Mouse (Mus musculus) ES-E14 (cell line): ENCODE data around the gene Nags. TPM values are rescaled to one million over a fixed set of nuclear protein-coding genes. Genes with fewer than 3 reads are reported as not detected.
A peak's percentile ranks its signal among the peaks of the same experiment; 100 is the strongest.

ENCODE experiments used
- DNase-seq: peaks from one replicate; pipeline ENCODE4 v3.0.0-alpha.2; 2013; ENCODE audit warnings: low read depth, low spot score
- H3K27ac ChIP-seq: 2 replicates; pipeline ENCODE4 v1.5.1; 2012; ENCODE audit warnings: low read depth, mild to moderate bottlenecking, low read length, moderate library complexity, mixed read lengths; ENCODE audit not compliant: poor library complexity, insufficient read depth, severe bottlenecking
- H3K36me3 ChIP-seq: 2 replicates; pipeline ENCODE4 v1.6.1; 2012; ENCODE audit warnings: mild to moderate bottlenecking, low read length, moderate library complexity, mixed read lengths; ENCODE audit not compliant: control insufficient read depth, poor library complexity, insufficient read depth, severe bottlenecking
- H3K4me1 ChIP-seq, 2 experiments: fragments of 150-350 bp in 1 of 2; sonication (generic) in 1 of 2; 2 replicates each; pipeline ENCODE4 v1.6.1; 2012; ENCODE audit warnings: low read length in 2 of 2, mild to moderate bottlenecking in 1 of 2, mixed read lengths in 1 of 2; ENCODE audit not compliant: control insufficient read depth in 2 of 2, insufficient read depth in 2 of 2, poor library complexity in 1 of 2
- H3K4me3 ChIP-seq, 2 experiments: fragments of 150-350 bp in 1 of 2; sonication (generic) in 1 of 2; 2 replicates each; pipeline ENCODE4 v1.5.1; 2012; ENCODE audit warnings: low read length in 2 of 2, low read depth in 1 of 2, mild to moderate bottlenecking in 1 of 2, mixed read lengths in 1 of 2; ENCODE audit not compliant: insufficient read depth in 1 of 2, poor library complexity in 1 of 2, severe bottlenecking in 1 of 2
- H3K9ac ChIP-seq: 2 replicates; pipeline ENCODE4 v1.6.1; 2012; ENCODE audit warnings: low read depth, mild to moderate bottlenecking, low read length, mixed read lengths; ENCODE audit not compliant: poor library complexity, insufficient read depth, severe bottlenecking
- H3K9me3 ChIP-seq: fragments of 150-350 bp; sonication (generic); 2 replicates; pipeline ENCODE4 v1.6.1; 2012; ENCODE audit warnings: low read depth, mild to moderate bottlenecking, low read length; ENCODE audit not compliant: control insufficient read depth, insufficient read depth
- CHD2 ChIP-seq: IDR thresholded peaks from 2 replicates; pipeline ENCODE4 v1.6.1; 2014; ENCODE audit warnings: mild to moderate bottlenecking, low read depth, low read length, inconsistent platforms
- HCFC1 ChIP-seq: IDR thresholded peaks from 2 replicates; pipeline ENCODE4 v1.6.1; 2012; ENCODE audit warnings: low read length, inconsistent platforms, borderline replicate concordance; ENCODE audit not compliant: insufficient read depth
- MAFK ChIP-seq: IDR thresholded peaks from 2 replicates; pipeline ENCODE4 v1.6.1; 2014; ENCODE audit warnings: mild to moderate bottlenecking, low read depth, low read length, inconsistent platforms; ENCODE audit not compliant: insufficient read depth
- ZC3H11A ChIP-seq: IDR thresholded peaks from 2 replicates; pipeline ENCODE4 v1.6.1; 2012; ENCODE audit warnings: low read depth, mild to moderate bottlenecking, inconsistent platforms, low read length, borderline replicate concordance
- ZNF384 ChIP-seq: IDR thresholded peaks from 2 replicates; pipeline ENCODE4 v1.6.1; 2012; ENCODE audit warnings: low read depth, low read length, inconsistent platforms
- in situ Hi-C, 2 experiments: fragments of 600-800 bp; cut with MboI; formaldehyde crosslinking; loops; one replicate each; pipeline ENCODE4 v1.15.1; 2025; ENCODE audit warnings: low sequenced_read_pairs in 2 of 2, inconsistent platforms in 1 of 2; ENCODE audit not compliant: unreplicated experiment in 2 of 2
- total RNA-seq: library from RNA; depleted of rRNA; stranded (reverse); fragments of 300-350 nt; gene quantifications from 2 replicates; pipeline ENCODE4 v1.2.3, GENCODE M21; 2012

Nags gene
- total RNA-seq, 1 experiment: 0.45 TPM

DNA sequence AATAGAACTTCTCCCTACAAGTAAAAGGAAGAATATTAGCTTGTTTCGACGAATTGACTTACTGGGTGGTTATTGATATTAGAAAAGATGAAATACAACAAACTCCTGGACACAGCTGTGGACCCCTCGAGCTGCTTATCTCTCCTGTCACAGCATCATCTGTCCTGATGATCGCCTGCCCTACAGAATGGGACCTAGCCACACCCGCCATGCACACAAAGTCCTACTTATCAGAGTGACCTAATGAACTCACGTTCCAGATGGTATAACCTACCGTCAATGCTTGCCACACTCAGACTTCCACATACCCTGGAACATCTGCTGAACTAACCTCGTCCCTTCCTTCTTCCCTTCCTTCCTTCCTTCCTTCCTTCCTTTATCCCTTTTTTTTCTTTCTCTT, 29.1 kb upstream of the Nags start:
- H3K4me3 ChIP-seq: no peak overlapping the region
- DNase-seq: no peak
- H3K27ac ChIP-seq: no peak overlapping the region
- TF ChIP-seq MAFK (no peak), ZNF384 (no peak), ZC3H11A (no peak), HCFC1 (no peak), CHD2 (no peak)
- H3K36me3 ChIP-seq: no peaks in the 10 kb centered on the region
- H3K9me3 ChIP-seq: no peaks in the 10 kb centered on the region
- no peaks in the 10 kb centered on the region; a peak in 1 of 4 replicates for H3K4me1 ChIP-seq
- in situ Hi-C loops: no loop called here
- H3K9ac ChIP-seq: no peak overlapping the region

DNA sequence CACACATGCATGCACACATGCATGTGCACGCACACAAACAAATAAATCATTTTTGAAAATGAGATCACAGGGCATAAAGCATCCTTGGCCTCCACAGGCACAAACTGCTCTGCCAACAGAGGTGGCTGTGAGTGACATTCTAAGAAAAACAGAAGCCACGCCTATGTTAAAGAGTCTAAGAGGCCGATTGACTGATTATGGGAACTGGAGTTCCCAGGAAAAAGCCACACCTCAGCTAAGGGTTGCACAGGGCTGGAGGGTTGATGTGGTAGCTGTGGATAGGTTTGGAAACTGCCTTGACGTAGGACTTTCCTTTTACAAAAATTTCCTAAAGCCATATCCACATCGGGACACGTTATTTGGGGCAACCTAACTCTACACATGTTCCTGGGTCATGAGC, 27.9 kb upstream of the Nags start:
- no peak overlapping the region for H3K9ac ChIP-seq
- H3K9me3 ChIP-seq: no peaks in the 10 kb centered on the region
- H3K4me1 ChIP-seq: no peaks in the 10 kb centered on the region; a peak in 1 of 4 replicates
- no peak overlapping the region for H3K27ac ChIP-seq
- TF ChIP-seq ZNF384 (no peak), ZC3H11A (no peak), HCFC1 (no peak), MAFK (no peak), CHD2 (no peak)
- H3K4me3 ChIP-seq: no peak overlapping the region
- in situ Hi-C loops: no loop called here
- no peaks in the 10 kb centered on the region for H3K36me3 ChIP-seq
- no peak for DNase-seq

DNA sequence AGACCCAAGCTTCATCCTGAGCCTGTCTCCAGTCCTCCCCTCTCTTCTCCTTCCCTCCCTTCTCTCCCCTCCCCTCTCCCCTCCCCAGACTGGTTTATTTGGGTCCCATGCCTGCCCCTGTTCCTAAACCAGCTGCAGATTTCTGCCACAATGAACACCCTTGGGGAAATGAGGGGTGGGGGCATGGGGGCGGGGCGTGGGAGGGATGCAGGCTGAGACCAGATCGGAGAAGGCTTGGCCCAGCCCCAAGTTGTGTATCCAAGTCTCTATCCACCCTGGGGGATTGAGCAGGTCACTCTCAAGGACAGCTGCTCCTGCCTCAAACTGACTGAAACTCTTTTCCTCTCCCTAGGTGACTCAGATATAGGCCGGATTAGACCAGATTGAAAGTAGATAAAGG, 10.8 kb upstream of the Nags start:
- H3K9ac ChIP-seq: no peak overlapping the region
- peaks cover 2 to 7% of the 10 kb centered on the region in 2 experiments; a peak in 2 of 4 replicates for H3K4me1 ChIP-seq
- no peak overlapping the region for H3K4me3 ChIP-seq
- no peaks in the 10 kb centered on the region for H3K9me3 ChIP-seq
- no peak for DNase-seq
- in situ Hi-C loops: no loop called here
- no peak overlapping the region for H3K27ac ChIP-seq
- no peaks in the 10 kb centered on the region for H3K36me3 ChIP-seq
- TF ChIP-seq CHD2: no peak
- no peak for TF ChIP-seq ZNF384
- no peak for TF ChIP-seq ZC3H11A
- TF ChIP-seq HCFC1: no peak
- TF ChIP-seq MAFK: no peak

DNA sequence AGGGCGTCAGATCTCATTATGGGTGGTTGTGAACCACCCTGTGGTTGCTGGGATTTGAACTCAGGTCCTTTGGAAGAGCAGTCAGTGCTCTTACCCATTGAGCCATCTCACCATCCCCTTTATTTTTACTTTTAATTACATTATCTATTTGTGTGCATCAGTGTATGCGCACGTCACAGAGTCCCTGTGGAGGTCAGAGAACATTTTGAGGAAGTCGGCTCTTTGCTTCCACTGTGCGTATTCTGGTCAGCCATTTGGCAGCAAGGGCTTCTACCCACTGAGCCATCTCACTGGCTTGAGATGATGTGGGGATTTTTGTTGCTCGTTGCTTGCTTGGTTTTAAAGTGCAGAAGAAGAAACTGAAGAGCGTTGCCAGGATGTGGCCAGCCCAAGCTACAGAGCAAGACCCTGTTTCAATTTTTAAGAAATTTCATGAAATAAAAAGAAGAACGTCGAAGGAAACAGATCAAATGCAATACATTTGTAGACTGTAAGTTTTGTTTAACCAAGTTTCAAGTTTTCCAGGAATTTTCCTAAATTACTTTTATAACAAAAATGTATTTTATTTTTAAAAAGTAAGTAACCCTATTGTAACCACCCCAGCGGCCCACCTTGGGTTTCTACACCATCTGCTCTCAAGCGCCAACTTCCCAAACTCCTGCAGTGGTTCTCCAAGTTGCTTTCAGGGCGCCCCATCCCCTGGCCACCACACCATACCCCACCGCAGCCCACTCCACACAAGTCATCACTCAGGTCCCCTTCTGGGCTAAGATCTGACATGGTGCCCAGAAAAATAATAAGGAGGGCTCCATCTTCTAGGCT, 7.5 kb upstream of the Nags start:
- peaks cover 2 to 7% of the 10 kb centered on the region in 2 experiments; a peak in 2 of 4 replicates for H3K4me1 ChIP-seq
- H3K9ac ChIP-seq: peak overlapping the region; percentile 47; the same call in 1 of the 2 replicates
- no peak for DNase-seq
- H3K27ac ChIP-seq: no peak overlapping the region
- H3K4me3 ChIP-seq: peak overlapping the region; percentile 52
- H3K36me3 ChIP-seq: no peaks in the 10 kb centered on the region
- in situ Hi-C loops: no loop called here
- no peaks in the 10 kb centered on the region for H3K9me3 ChIP-seq
- TF ChIP-seq HCFC1 (no peak), ZC3H11A (no peak), ZNF384 (no peak), CHD2 (no peak), MAFK (no peak)
